Mouse (Mus musculus): ENCODE data around the gene Insig2. TPM values are rescaled to one million over a fixed set of nuclear protein-coding genes. Genes with fewer than 3 reads are reported as not detected.

Insig2 gene
- polyA plus RNA-seq, 1 experiment from 2014 or later, result 27.9 TPM

DNA sequence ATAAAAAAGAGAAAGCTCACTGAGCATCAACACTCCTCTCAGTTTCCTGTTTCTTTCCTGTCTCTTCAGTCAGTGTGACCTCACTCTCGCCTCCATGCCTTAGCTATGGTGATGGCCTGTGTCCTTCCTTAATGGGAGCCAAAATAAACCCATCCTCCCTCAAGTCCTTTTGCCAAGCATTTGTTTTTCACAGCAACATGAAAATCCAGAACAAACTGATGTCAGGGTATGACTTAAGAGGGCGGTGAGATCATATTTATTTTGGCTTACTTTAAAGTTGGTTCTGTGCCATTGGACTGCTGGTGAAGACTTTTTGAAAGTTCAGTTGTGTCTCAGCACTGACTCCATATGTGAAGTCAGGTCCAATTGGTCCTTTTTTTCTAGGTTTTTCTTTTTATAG, 3.0 kb downstream of the Insig2 start:
- Histone ChIP-seq H3K4me1 (ENCODE audit: control insufficient read depth, insufficient read depth, low read length) (peaks cover 14% of the 10 kb centered on the region), H3K36me3 (ENCODE audit: control insufficient read depth, insufficient read depth, low read length) (no peaks in the 10 kb centered on the region), H3K4me3 (replicated peaks; ENCODE audit: low read length) (no peak overlapping the region), H3K4me2 (ENCODE audit: low read depth, low read length) (no peak overlapping the region), H3K27ac (ENCODE audit: low read length) (no peak overlapping the region), H3K9me3 (replicated peaks; ENCODE audit: control insufficient read depth, low read length) (no peaks in the 10 kb centered on the region), H3K9ac (ENCODE audit: low read length) (no peak overlapping the region), H3K27me3 (ENCODE audit: control insufficient read depth, insufficient read depth, low read length) (no peaks in the 10 kb centered on the region)
- WGBS, result 73% methylated on average over 2 of the region's 2 CpGs
- no peak for ATAC-seq (ENCODE audit: insufficient read depth, low FRiP score)

DNA sequence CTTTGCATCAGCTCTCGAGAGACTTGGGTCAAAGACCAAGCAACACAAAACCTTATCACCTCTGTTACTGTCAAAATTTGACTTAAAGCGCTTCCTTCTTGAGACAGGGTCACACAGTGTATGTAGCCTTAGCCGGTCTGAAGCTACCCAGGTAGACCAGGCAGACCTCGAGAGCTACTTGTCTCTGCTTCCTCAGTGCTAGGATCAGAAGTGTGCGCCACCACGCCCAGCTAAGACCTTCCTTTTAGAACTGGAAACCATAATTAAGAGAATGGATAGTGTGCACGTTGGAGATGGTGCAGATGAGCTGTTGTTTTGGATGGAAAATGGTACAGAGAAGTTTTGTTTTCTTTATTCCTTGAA, 4.2 kb downstream of the Insig2 start:
- Histone ChIP-seq H3K4me2 (ENCODE audit: low read depth, low read length) (peak overlapping the region; percentile 64), H3K4me3 (replicated peaks; ENCODE audit: low read length) (peak overlapping the region; percentile 93), H3K27me3 (ENCODE audit: control insufficient read depth, insufficient read depth, low read length) (no peaks in the 10 kb centered on the region), H3K36me3 (ENCODE audit: control insufficient read depth, insufficient read depth, low read length) (no peaks in the 10 kb centered on the region), H3K4me1 (ENCODE audit: control insufficient read depth, insufficient read depth, low read length) (peaks cover 15% of the 10 kb centered on the region), H3K9ac (ENCODE audit: low read length) (peak overlapping the region; percentile 92), H3K27ac (ENCODE audit: low read length) (peak overlapping the region; percentile 93), H3K9me3 (replicated peaks; ENCODE audit: control insufficient read depth, low read length) (no peaks in the 10 kb centered on the region)
- peak; percentile 51 for ATAC-seq (ENCODE audit: insufficient read depth, low FRiP score)
- 1% methylated on average over 7 of the region's 7 CpGs for WGBS

DNA sequence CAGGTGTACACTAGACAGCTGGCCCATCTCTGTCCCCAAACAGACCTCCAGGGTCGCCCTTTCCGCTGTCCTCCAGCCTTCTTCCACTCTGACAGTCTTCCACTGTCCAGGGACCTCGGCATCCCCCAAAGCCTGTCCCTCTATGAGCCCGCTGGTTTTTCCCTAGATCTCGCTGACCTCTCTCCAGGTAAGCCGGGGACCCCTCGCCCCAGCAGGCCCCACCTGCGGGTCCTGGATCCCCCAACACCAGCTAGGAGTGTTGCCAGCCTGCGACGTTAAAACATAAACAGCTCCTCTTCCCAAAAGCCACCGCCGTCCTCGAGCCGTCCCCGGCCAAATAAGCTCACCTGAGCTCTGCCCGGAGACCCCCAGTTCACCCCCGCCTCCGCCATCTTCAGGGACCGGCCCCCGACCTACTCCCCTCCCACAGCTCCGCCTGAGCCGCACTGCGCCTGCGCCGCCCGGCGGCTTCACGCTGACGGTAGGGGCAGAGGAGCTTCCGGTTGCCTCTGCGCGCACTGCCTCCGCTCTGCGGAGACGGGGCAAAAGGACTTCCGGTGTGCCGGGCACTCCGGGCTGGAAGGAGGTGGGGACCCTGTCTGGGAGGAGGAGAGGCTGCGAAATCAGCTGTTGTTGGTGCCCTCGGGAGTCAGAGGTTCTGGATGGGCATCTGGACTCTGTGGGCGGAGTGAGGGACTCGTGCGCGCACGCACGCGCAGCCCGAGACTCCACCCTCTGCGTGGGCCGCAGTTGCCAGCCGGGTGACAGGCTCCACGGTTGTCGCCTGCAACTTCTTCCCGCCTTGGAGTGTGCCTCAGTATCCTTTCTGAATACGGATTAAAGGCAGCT, 4.8 kb downstream of the Insig2 start:
- Histone ChIP-seq H3K4me3 (replicated peaks; ENCODE audit: low read length) (peak overlapping the region; percentile 93), H3K9me3 (replicated peaks; ENCODE audit: control insufficient read depth, low read length) (no peaks in the 10 kb centered on the region), H3K4me2 (ENCODE audit: low read depth, low read length) (peak overlapping the region; percentile 64), H3K9ac (ENCODE audit: low read length) (peak overlapping the region; percentile 92), H3K36me3 (ENCODE audit: control insufficient read depth, insufficient read depth, low read length) (no peaks in the 10 kb centered on the region), H3K27me3 (ENCODE audit: control insufficient read depth, insufficient read depth, low read length) (no peaks in the 10 kb centered on the region), H3K27ac (ENCODE audit: low read length) (peak overlapping the region; percentile 93), H3K4me1 (ENCODE audit: control insufficient read depth, insufficient read depth, low read length) (peaks cover 16% of the 10 kb centered on the region)
- ATAC-seq (ENCODE audit: insufficient read depth, low FRiP score), result peak; percentile 96
- under 1% methylated on average over 55 of the region's 55 CpGs for WGBS

DNA sequence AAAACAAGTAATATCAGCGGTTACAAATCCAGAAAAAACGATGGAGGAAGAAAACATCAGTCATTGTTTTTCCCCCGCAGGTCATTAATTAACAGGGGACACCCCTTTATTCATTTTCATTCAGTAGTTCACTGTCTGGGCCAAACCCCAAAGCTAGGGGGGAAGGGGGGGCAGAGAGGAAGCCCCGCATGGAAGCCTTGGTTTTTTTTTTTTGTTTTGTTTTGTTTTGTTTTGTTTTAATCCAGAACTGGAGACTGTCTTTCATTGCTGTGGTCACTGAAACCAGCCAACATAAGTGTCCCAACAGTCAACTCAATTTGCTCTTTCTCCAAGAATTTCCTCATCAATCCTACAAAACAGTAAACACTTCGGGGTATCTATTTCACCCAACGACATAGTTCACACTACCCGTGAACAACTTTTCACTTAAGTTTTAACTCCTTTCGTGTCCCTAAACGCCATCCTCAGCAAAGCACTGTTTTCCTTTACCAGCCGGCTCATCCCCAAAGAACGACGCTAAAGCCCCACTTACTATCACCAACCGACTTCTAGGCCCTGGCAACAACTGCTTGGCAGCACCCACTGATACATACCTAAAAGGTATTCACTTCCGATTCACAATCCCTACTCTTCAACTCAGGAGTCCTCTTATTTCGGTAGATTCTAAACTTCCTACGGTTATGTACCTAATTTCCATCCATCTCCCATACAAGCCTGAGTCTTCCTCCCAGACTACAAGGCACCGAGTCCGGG, 5.6 kb downstream of the Insig2 start:
- Histone ChIP-seq H3K4me1 (ENCODE audit: control insufficient read depth, insufficient read depth, low read length) (peaks cover 16% of the 10 kb centered on the region), H3K9ac (ENCODE audit: low read length) (peak overlapping the region; percentile 92), H3K4me2 (ENCODE audit: low read depth, low read length) (peak overlapping the region; percentile 64), H3K27me3 (ENCODE audit: control insufficient read depth, insufficient read depth, low read length) (no peaks in the 10 kb centered on the region), H3K4me3 (replicated peaks; ENCODE audit: low read length) (peak overlapping the region; percentile 93), H3K27ac (ENCODE audit: low read length) (peak overlapping the region; percentile 93; the same call in 1 of the 2 replicates), H3K9me3 (replicated peaks; ENCODE audit: control insufficient read depth, low read length) (no peaks in the 10 kb centered on the region), H3K36me3 (ENCODE audit: control insufficient read depth, insufficient read depth, low read length) (no peaks in the 10 kb centered on the region)
- no peak for ATAC-seq (ENCODE audit: insufficient read depth, low FRiP score)
- 18% methylated on average over 18 of the region's 18 CpGs for WGBS

DNA sequence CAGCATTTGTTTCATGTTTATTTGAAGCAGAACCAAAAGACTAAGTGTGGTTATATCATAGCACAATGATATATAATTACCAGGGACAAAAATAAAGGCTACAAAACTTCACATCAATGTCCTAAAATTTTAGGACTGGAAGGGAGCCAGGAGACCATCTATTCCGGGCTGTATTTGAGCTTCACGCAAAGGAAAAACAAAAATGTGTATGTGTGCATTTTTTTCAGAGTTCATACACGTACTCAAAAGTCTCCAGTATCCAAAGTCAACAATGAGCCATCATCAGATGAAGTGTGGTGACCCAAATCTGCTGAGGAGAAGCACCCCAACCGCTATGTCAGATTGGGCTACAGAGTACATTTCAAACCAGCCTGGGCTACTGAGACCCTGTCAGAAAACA, 8.9 kb downstream of the Insig2 start:
- H3K4me1 ChIP-seq (ENCODE audit: control insufficient read depth, insufficient read depth, low read length), result peaks cover 11% of the 10 kb centered on the region
- no peak overlapping the region for H3K4me3 ChIP-seq (replicated peaks; ENCODE audit: low read length)
- no peaks in the 10 kb centered on the region for H3K36me3 ChIP-seq (ENCODE audit: control insufficient read depth, insufficient read depth, low read length)
- no peak for ATAC-seq (ENCODE audit: insufficient read depth, low FRiP score)
- H3K4me2 ChIP-seq (ENCODE audit: low read depth, low read length), result no peak overlapping the region
- no peak overlapping the region for H3K9ac ChIP-seq (ENCODE audit: low read length)
- WGBS, result 52% methylated on average over 4 of the region's 4 CpGs
- no peaks in the 10 kb centered on the region for H3K9me3 ChIP-seq (replicated peaks; ENCODE audit: control insufficient read depth, low read length)
- H3K27me3 ChIP-seq (ENCODE audit: control insufficient read depth, insufficient read depth, low read length), result no peaks in the 10 kb centered on the region
- no peak overlapping the region for H3K27ac ChIP-seq (ENCODE audit: low read length)

DNA sequence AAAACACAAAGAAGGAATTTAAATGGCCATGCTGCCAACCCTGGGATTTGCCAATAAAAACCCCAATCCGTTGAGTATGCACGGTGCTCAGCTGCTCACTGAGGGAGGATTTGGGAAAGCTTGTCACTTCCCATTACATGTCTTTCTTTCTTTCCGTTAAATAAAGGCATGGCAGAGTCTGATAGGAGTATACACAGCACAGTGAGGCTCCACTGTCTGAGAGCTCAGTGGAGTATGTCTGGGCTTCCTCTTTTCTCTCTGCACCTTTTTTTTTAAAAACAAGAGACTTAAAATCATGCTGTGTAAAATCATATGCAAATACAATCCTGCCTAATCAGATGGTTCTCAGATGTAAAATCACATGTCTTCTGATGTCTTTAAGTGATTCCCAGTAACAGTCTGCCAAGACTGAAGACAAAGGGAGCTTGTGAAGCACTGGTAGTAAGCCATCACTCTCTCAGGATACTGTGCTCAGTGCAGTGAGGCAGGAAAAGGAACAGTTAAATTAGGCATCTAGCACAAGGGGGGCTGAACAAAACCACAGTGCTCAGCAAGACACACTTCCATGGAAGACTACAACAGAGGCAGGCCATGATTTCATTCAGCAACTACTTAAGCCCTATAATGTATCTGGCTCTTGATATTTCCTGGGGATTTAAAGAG, 17.5 kb downstream of the Insig2 start:
- H3K27me3 ChIP-seq (ENCODE audit: control insufficient read depth, insufficient read depth, low read length), result no peaks in the 10 kb centered on the region
- WGBS, result 81% methylated on average over 3 of the region's 3 CpGs
- ATAC-seq (ENCODE audit: insufficient read depth, low FRiP score), result no peak
- H3K4me2 ChIP-seq (ENCODE audit: low read depth, low read length), result no peak overlapping the region
- H3K9me3 ChIP-seq (replicated peaks; ENCODE audit: control insufficient read depth, low read length), result no peaks in the 10 kb centered on the region
- peaks cover 3% of the 10 kb centered on the region; the same call in 1 of the 2 replicates for H3K36me3 ChIP-seq (ENCODE audit: control insufficient read depth, insufficient read depth, low read length)
- no peak overlapping the region for H3K9ac ChIP-seq (ENCODE audit: low read length)
- no peaks in the 10 kb centered on the region for H3K4me1 ChIP-seq (ENCODE audit: control insufficient read depth, insufficient read depth, low read length)
- H3K27ac ChIP-seq (ENCODE audit: low read length), result no peak overlapping the region
- H3K4me3 ChIP-seq (replicated peaks; ENCODE audit: low read length), result no peak overlapping the region

DNA sequence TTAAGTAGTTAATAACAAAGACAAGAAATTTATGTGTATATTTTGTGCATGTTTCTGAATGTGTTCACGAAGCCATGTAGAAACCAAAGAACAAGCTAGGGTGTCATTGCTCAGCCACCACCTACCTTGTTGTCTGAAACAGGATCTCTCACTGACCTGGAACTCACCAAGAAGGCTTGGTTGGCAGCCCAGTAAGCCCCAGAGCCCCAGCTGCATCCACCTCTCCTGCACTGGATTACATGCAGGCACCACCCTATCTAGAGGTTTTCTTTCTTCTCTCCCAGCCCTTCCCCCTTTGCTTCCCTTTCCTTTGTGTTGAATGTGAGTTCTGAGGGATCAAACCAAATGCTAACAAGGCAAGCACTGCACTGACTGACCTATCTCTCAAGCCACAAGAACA, 19.2 kb downstream of the Insig2 start:
- Histone ChIP-seq H3K36me3 (ENCODE audit: control insufficient read depth, insufficient read depth, low read length) (peaks cover 3% of the 10 kb centered on the region; the same call in 1 of the 2 replicates), H3K4me1 (ENCODE audit: control insufficient read depth, insufficient read depth, low read length) (no peaks in the 10 kb centered on the region), H3K9me3 (replicated peaks; ENCODE audit: control insufficient read depth, low read length) (no peaks in the 10 kb centered on the region), H3K9ac (ENCODE audit: low read length) (no peak overlapping the region), H3K4me2 (ENCODE audit: low read depth, low read length) (no peak overlapping the region), H3K27ac (ENCODE audit: low read length) (no peak overlapping the region), H3K4me3 (replicated peaks; ENCODE audit: low read length) (no peak overlapping the region), H3K27me3 (ENCODE audit: control insufficient read depth, insufficient read depth, low read length) (no peaks in the 10 kb centered on the region)
- no peak for ATAC-seq (ENCODE audit: insufficient read depth, low FRiP score)
- WGBS, result 84% methylated on average over 1 of the region's 1 CpGs

DNA sequence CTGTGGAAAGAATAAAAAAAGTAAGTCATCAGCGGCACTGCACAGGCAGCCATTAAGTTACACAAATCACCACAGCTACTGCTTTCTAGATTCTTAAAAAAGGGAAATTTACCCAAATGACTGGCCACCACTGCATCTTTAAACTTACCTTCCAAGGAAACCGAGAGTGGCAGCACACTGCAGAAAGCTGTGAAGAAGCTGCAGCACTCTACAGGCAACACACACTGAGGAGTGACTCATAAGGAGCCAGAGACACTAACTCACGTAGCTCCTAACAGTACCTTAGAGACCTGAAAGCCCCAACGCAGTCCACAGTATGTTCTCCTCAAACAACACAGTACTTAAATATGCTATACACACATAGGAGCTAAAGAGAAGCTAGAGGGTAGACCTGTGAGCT, 20.1 kb downstream of the Insig2 start:
- WGBS, result 91% methylated on average over 4 of the region's 4 CpGs

More for the DNA sequence above, 20.1 kb downstream of the Insig2 start:
- no peak overlapping the region for H3K9ac ChIP-seq (ENCODE audit: low read length)
- H3K27me3 ChIP-seq (ENCODE audit: control insufficient read depth, insufficient read depth, low read length), result no peaks in the 10 kb centered on the region
- peaks cover 3% of the 10 kb centered on the region; the same call in 1 of the 2 replicates for H3K36me3 ChIP-seq (ENCODE audit: control insufficient read depth, insufficient read depth, low read length)
- H3K4me2 ChIP-seq (ENCODE audit: low read depth, low read length), result no peak overlapping the region
- ATAC-seq (ENCODE audit: insufficient read depth, low FRiP score), result no peak
- no peaks in the 10 kb centered on the region for H3K4me1 ChIP-seq (ENCODE audit: control insufficient read depth, insufficient read depth, low read length)
- no peaks in the 10 kb centered on the region for H3K9me3 ChIP-seq (replicated peaks; ENCODE audit: control insufficient read depth, low read length)
- no peak overlapping the region for H3K4me3 ChIP-seq (replicated peaks; ENCODE audit: low read length)
- H3K27ac ChIP-seq (ENCODE audit: low read length), result no peak overlapping the region

Measured in stomach, embryonic 16.5 days (tissue).